Mouse (Mus musculus) midbrain, embryonic 14.5 days (tissue): ENCODE results near the gene Suox. TPM values are rescaled to one million over a fixed set of nuclear protein-coding genes. Genes with fewer than 3 reads are reported as not detected.
"Not testable (repeated sequence)": the region's sequence is repeated elsewhere in the genome, so short reads cannot be mapped to it uniquely, and the experiment has no call there.

Source experiments
- ATAC-seq: fragments of 200-750 bp; cut with Nextera tagmentation; 2 replicates; pipeline ENCODE4 v1.8.0; 2017; ENCODE audit warnings: moderate number of reproducible peaks, moderate library complexity; ENCODE audit not compliant: low FRiP score, low TSS enrichment
- DNase-seq: peaks from one replicate; pipeline ENCODE4 v3.0.0-alpha.2; 2015
- H3K27ac ChIP-seq: fragments of 300-500 bp; sonication (generic); replicated peaks from 2 replicates; pipeline ENCODE4 v1.5.1; 2014; ENCODE audit warnings: mild to moderate bottlenecking, low read depth, low read length, moderate library complexity
- H3K27me3 ChIP-seq: fragments of 300-500 bp; sonication (generic); 2 replicates; pipeline ENCODE4 v1.6.1; 2014; ENCODE audit warnings: low read length, control low read depth, mixed read lengths; ENCODE audit not compliant: control insufficient read depth, insufficient read depth
- H3K36me3 ChIP-seq: fragments of 300-500 bp; sonication (generic); 2 replicates; pipeline ENCODE4 v1.6.1; 2014; ENCODE audit warnings: low read length, control low read depth; ENCODE audit not compliant: control insufficient read depth, insufficient read depth
- H3K4me1 ChIP-seq: fragments of 300-500 bp; sonication (generic); 2 replicates; pipeline ENCODE4 v1.6.1; 2014; ENCODE audit warnings: mild to moderate bottlenecking, antibody characterized with exemption, low read length, control low read depth; ENCODE audit not compliant: control insufficient read depth, insufficient read depth
- H3K4me2 ChIP-seq: fragments of 300-500 bp; sonication (generic); 2 replicates; pipeline ENCODE4 v1.6.1; 2014; ENCODE audit warnings: mild to moderate bottlenecking, low read length, moderate library complexity
- H3K4me3 ChIP-seq: fragments of 300-500 bp; sonication (generic); replicated peaks from 2 replicates; pipeline ENCODE4 v1.5.1; 2014; ENCODE audit warnings: low read depth, low read length
- H3K9ac ChIP-seq: fragments of 300-500 bp; sonication (generic); replicated peaks from 2 replicates; pipeline ENCODE4 v1.6.1; 2014; ENCODE audit warnings: mild to moderate bottlenecking, low read length, moderate library complexity
- H3K9me3 ChIP-seq: fragments of 300-500 bp; sonication (generic); 2 replicates; pipeline ENCODE4 v1.6.1; 2016; ENCODE audit warnings: low read length, control low read depth, mixed read lengths; ENCODE audit not compliant: control insufficient read depth
- WGBS: fragments of 180-500 bp; shearing (Covaris S2); extraction: QIAGEN DNeasy Blood & Tissue Kit; methylation state at CpG from one replicate; pipeline ENCODE4 v1.1.7; 2014; 5-methylcytosine and 5-hydroxymethylcytosine counted together
- polyA plus RNA-seq: library from polyadenylated mRNA; unstranded; fragments of >200 nt; fragmentation: Nextera tagmentation; extraction: Ambion mirVana; gene quantifications from 2 replicates; pipeline ENCODE4 v1.2.1, GENCODE M21; 2014

Gene Suox
- polyA plus RNA-seq, 1 experiment from 2014 or later: 10.4 TPM

DNA sequence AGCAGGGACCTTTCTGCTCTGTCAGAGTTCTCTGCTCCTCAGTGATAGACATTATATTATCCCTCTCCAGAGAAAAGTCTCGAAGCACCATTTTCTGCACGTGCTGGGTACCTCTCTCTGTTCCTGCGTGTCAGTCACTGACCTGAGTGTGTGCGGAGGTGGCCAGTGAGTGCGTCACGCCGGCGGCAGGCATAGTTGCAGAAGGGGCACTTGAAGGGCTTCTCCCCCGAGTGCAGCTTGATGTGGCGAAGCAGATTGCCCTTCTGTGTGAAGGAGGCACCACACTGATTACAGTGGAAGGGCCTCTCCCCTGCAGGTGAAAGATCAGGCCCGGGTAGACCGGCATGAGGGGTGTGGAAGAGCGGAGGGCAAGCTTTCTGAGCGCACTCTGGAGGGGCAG lies 33.9 kb downstream of the Suox start:
- Histone ChIP-seq H3K9me3 (no peaks in the 10 kb centered on the region), H3K4me2 (no peak overlapping the region), H3K4me3 (no peak overlapping the region), H3K36me3 (peaks cover 64% of the 10 kb centered on the region), H3K27me3 (no peaks in the 10 kb centered on the region), H3K4me1 (peaks cover 19% of the 10 kb centered on the region), H3K9ac (no peak overlapping the region), H3K27ac (no peak overlapping the region)
- ATAC-seq (no peak), DNase-seq (no peak)
- 92% methylated on average over 14 of the region's 14 CpGs for WGBS

DNA sequence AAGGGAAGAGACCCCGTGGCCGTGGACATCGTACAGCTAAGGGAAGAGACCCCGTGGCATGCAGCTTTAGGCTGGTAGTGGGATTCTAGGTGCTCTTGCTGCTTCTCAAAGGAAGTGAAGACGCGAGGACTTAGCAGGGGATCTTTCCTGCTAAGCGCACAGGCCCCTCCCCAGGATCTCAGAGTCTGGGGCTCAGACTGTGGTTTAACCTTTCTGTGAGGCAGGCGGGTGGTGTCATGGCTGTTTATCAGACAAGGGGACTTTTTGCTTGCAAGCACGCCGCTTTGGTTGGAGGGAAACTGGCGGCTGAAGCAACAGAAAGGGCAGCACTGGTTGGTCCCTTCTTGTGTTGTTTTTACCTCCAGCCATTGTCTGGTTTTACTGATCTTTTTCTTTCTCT lies 36.9 kb downstream of the Suox start:
- DNase-seq (peak; percentile 31), ATAC-seq (no peak)
- Histone ChIP-seq H3K9ac (no peak overlapping the region), H3K4me3 (no peak overlapping the region), H3K4me2 (peak overlapping the region; percentile 22), H3K9me3 (no peaks in the 10 kb centered on the region), H3K36me3 (peaks cover 84% of the 10 kb centered on the region), H3K4me1 (no peaks in the 10 kb centered on the region), H3K27me3 (no peaks in the 10 kb centered on the region), H3K27ac (no peak overlapping the region)
- 4% methylated on average over 11 of the region's 11 CpGs for WGBS

DNA sequence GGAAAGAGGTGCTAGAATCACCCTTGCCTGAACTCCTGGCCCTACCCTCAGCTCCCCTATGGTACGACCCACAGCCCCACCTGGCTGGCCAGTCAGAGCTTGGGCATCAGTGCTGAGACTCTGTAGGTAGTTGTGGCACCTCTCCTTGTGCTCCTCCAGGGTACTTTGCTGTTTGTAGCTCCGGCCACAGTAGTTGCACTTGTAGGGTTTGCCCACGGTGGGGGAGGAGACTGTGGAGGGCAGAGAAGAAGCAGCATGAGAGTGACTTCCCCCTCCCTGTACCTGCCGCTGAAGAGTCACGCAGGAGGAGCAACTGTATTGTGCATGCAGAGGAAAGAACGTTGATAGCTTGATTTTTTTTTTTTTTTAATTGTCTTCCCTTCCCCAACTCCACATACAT lies 37.3 kb downstream of the Suox start:
- 49% methylated on average over 6 of the region's 6 CpGs for WGBS
- Histone ChIP-seq H3K4me1 (no peaks in the 10 kb centered on the region), H3K9ac (no peak overlapping the region), H3K27ac (no peak overlapping the region), H3K36me3 (peaks cover 80% of the 10 kb centered on the region), H3K27me3 (no peaks in the 10 kb centered on the region), H3K4me2 (peak overlapping the region; percentile 22; the same call in 1 of the 2 replicates), H3K4me3 (no peak overlapping the region), H3K9me3 (no peaks in the 10 kb centered on the region)
- ATAC-seq: no peak
- DNase-seq: no peak

DNA sequence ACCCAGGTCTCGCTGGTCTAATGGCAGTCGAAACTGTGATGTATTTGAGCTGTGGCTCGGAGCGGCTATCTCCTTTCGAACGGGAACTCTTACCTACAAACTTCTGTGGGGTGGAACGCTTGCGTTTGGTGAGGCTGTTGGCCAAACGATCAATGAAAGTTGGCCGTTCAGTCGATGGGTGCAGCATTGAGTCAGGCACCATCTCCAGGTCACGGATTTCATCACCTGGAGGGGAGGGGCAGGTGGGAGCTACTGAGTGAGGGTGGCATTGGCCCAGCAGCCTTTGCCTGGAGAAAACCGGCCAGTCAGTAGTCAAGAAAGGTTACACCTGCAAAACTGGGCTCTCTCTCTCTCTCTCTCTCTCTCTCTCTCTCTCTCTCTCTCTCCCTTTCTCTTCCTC lies 38.2 kb downstream of the Suox start:
- Histone ChIP-seq H3K4me2 (no peak overlapping the region), H3K36me3 (peaks cover 72% of the 10 kb centered on the region), H3K4me3 (no peak overlapping the region), H3K4me1 (no peaks in the 10 kb centered on the region), H3K27ac (no peak overlapping the region), H3K27me3 (no peaks in the 10 kb centered on the region), H3K9me3 (no peaks in the 10 kb centered on the region), H3K9ac (no peak overlapping the region)
- DNase-seq (no peak), ATAC-seq (no peak)
- 96% methylated on average over 13 of the region's 13 CpGs for WGBS

DNA sequence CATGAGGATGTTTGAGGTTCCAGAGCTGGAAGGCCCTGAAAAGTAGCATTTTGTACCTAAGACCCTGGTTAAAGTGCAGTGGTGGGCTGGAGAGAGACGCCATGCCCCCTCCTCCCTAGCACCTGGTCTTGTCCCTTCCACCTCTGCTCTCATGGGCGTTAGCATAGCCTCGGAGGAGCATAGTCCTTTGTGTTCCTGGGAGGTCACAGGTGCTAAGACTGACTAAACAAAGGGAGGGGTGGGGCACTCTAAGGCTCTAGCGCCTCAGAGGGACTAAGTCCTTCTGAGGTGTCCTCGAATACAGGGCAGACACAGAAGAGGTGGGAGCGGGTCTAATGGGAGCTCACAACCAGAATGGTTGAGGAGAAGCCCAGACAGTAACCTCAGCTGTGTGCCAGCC lies 42.3 kb downstream of the Suox start:
- WGBS: 15% methylated on average over 6 of the region's 6 CpGs
- Histone ChIP-seq H3K9ac (no peak overlapping the region), H3K4me1 (no peaks in the 10 kb centered on the region), H3K9me3 (no peaks in the 10 kb centered on the region), H3K4me2 (no peak overlapping the region), H3K4me3 (no peak overlapping the region), H3K36me3 (peaks cover 42% of the 10 kb centered on the region), H3K27me3 (no peaks in the 10 kb centered on the region), H3K27ac (no peak overlapping the region)
- DNase-seq (no peak), ATAC-seq (no peak)

DNA sequence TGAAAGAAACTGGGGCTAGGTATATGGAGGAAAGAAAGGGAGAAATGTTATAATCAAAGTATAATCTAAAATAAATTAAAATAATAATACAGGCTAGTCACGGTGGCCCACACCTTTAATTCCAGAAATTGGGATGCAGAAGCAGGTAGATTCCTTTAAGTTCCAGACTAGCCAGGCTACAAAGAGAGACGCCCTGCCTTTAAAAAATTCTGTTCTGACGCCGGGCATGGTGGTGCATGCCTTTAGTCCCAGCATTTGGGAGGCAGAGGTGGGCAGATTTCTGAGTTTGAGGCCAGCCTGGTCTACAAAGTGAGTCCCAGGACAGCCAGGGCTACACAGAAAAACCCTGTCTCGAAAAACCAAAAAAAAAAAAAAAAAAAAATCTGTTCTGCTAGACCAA lies 43.6 kb downstream of the Suox start:
- H3K9me3 ChIP-seq, H3K4me3 ChIP-seq, H3K27me3 ChIP-seq, ATAC-seq, DNase-seq, H3K9ac ChIP-seq, H3K4me2 ChIP-seq, H3K27ac ChIP-seq, H3K4me1 ChIP-seq: not testable (repeated sequence)
- 86% methylated on average over 5 of the region's 5 CpGs for WGBS
- peaks cover 32% of the 10 kb centered on the region for H3K36me3 ChIP-seq

DNA sequence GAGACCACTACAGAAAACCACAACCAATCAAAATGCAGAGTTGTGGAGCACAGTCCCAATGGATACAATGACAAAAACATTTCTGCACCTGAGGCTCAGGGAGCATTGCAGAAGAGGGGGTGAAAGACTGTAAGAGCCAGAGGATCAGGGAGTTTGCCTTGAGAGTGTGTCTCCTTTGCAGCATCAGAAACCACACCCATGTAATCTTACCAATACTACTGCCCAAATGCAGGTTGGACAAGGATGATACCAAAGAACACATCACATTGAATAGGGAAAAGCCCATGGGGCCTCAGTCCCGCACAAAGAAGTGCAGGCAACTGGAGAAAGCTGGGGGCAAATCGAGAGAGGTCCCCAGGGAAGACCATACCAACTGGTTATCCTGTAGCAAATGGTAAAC lies 44.1 kb downstream of the Suox start:
- H3K27ac ChIP-seq: no peak overlapping the region
- no peak for DNase-seq
- H3K4me2 ChIP-seq: no peak overlapping the region
- H3K4me1 ChIP-seq: peaks cover 7% of the 10 kb centered on the region
- WGBS: 68% methylated on average over 2 of the region's 2 CpGs
- H3K27me3 ChIP-seq: no peaks in the 10 kb centered on the region
- H3K9me3 ChIP-seq: no peaks in the 10 kb centered on the region
- H3K36me3 ChIP-seq: peaks cover 32% of the 10 kb centered on the region
- no peak overlapping the region for H3K4me3 ChIP-seq
- ATAC-seq: no peak
- H3K9ac ChIP-seq: no peak overlapping the region

DNA sequence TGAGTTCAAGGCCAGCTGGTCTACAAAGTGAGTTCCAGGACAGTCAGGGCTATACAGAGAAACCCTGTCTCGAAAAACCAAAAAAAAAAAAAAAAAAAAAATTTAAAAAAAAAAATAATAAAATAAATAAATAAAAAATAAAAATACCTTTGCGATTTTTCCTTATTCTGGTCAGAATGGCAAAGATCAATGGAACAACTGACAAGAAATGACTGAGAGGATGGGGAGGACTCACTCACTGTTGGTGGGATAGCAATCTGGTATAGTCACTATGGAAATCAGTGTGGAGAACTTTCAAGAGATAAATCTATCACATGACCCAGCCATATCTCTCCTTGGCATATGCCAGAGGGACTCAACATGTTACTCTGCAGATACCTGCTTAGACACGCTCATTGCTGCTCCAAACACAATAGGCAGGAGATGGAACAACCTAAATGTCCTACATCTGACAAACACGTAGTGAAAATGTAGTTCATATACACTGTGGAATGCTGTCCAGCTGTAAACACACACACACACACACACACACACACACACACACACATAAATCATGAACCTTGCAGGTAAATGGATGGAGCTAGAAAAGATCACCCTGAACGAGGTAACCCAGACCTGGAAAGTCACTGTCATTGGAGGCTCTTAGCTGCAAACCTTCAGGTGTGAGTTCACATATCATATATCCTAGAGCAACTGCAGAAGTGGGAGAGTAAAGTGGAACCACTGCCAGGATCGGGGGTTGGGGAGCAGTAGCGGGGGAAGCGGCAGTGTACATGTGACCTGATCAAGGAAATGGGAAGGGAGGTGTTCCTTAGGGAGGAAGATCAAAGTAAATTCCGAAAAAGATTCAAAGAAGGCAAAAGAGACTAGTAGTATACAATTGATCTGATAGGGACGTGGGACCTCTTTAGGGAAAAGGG lies 46.2 kb downstream of the Suox start:
- 87% methylated on average over 10 of the region's 10 CpGs for WGBS
- Histone ChIP-seq H3K4me1 (peaks cover 7% of the 10 kb centered on the region), H3K27me3 (no peaks in the 10 kb centered on the region), H3K9me3 (no peaks in the 10 kb centered on the region), H3K4me3 (no peak overlapping the region), H3K36me3 (peaks cover 29% of the 10 kb centered on the region), H3K27ac (no peak overlapping the region), H3K9ac (no peak overlapping the region), H3K4me2 (no peak overlapping the region)
- DNase-seq: no peak
- no peak for ATAC-seq
